Mouse (Mus musculus) thymus, postnatal 25 days (tissue): Measurements from ENCODE around the gene Prpf6.

Source experiments
- DNase-seq: peaks from one replicate; pipeline ENCODE4 v3.0.0; 2022

The Prpf6 gene

GRCm38 (mm10) chr2:181597378-181598061 is 5.9 kb downstream of the Prpf6 start:
- no peak for DNase-seq

GRCm38 (mm10) chr2:181598454-181599351 is 7.0 kb downstream of the Prpf6 start, which contains the start of gene Samd10:
Gene Samd10, minus strand, starts transcription at chr2:181599212.
- peak; percentile 71 for DNase-seq

DNA sequence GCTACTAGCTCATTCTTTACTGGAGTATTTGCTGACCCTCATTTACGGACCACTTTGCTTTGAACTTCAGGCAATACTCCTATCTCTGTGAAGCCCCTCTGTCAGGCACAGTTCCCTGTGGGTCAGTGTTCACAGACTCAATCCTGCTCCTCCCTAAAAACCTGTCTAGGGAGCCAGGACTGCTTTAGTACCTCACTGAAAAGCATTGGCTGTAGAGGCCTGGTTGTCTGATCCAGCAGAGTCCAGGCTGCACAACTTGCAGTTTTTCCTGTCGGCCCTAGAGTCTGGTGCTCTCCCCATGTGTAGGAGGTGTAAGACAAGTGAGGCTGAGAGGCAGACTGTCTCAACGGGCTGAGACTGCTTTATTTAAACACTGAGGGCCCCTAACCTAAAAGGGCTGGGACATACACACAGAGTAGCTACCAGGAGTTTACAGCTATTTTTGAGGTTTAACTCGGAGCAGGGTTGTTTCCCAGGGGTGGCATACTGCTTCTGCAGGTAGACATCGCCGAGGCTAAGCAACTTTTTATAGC is 8.6 kb downstream of the Prpf6 start:
- no peak for DNase-seq

- DNase-seq: peak; percentile 97
These were observed 9.4 kb downstream of the Prpf6 start for GRCm38 (mm10) chr2:181600828-181601750.

GRCm38 (mm10) chr2:181601751-181602145 is 10.1 kb downstream of the Prpf6 start:
- DNase-seq: no peak

DNA sequence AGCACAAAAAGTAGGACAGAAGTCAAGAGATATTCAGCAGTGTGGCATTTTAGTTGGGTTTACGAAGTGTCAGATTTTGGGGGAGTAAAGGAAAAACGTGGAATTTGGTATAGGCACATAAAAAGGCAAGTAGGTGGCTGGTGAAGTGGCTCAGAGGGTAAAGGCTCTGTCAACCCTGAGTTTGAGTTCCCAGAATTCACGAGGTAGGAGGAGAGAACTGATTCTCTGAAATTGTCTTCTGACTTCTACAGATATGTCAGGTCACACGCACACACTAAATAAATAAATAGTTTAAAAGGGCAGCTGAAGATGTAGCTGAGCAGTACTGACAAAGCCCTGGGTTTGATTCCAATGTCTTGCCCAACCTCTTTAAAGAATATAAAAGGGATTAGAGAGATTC is 10.7 kb downstream of the Prpf6 start:
- DNase-seq: no peak

GRCm38 (mm10) chr2:181618761-181619495 is 27.3 kb downstream of the Prpf6 start:
- DNase-seq: no peak

- peak; percentile 14 for DNase-seq
These were observed 31.7 kb downstream of the Prpf6 start for GRCm38 (mm10) chr2:181623401-181623800.

GRCm38 (mm10) chr2:181628471-181628870 is 36.8 kb downstream of the Prpf6 start:
- DNase-seq: no peak

GRCm38 (mm10) chr2:181632624-181633023 is 41.0 kb downstream of the Prpf6 start:
- DNase-seq: no peak

DNA sequence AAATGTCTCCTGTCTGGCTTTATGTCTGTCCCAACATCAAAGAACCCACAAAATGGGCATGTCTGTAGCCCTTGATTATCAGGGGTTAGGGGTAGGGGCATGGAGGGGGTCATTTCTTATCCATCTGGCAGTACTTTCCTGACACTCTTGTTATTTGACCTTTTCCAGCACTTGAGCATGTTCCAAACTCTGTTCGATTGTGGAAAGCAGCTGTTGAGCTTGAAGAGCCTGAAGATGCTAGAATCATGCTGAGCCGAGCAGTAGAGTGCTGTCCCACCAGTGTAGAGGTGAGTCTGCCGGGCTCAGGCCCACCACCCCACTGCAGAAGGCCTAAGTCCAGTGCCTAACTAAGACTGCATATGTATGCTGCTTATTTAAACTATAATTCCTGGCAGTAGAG is 44.2 kb downstream of the Prpf6 start:
- no peak for DNase-seq

GRCm38 (mm10) chr2:181644361-181644760 is 52.7 kb downstream of the Prpf6 start:
- peak; percentile 59 for DNase-seq

GRCm38 (mm10) chr2:181645666-181646065 is 54.0 kb downstream of the Prpf6 start:
- DNase-seq: no peak

GRCm38 (mm10) chr2:181646626-181647472 is 55.2 kb downstream of the Prpf6 start:
- no peak for DNase-seq

DNA sequence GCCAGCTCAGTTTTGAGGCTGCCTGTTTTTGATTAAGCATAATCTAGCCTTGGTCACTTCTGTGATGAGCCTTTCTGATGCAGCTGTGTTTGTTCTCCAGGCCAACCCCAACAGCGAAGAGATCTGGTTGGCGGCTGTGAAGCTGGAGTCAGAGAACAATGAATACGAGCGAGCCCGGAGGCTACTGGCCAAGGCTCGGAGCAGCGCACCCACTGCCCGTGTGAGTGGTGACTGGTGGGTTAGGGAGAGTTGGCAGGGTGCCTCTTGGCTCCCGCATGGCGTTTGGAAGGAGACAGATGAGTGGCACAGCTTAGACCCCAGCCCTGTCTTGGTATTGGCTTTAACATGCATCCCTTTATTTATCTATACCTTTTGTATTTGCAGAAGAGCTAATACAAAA is 57.3 kb downstream of the Prpf6 start:
- DNase-seq: no peak

GRCm38 (mm10) chr2:181653065-181653464 is 61.4 kb downstream of the Prpf6 start:
- DNase-seq: no peak

- no peak for DNase-seq
These were observed 61.9 kb downstream of the Prpf6 start for GRCm38 (mm10) chr2:181653523-181653922.

GRCm38 (mm10) chr2:181656734-181657133 is 65.1 kb downstream of the Prpf6 start, which contains the start of gene Gm29797:
Gene Gm29797, plus strand, starts transcription at chr2:181657034.
- no peak for DNase-seq

GRCm38 (mm10) chr2:181657441-181657840 is 65.8 kb downstream of the Prpf6 start:
- no peak for DNase-seq

GRCm38 (mm10) chr2:181658528-181658927 is 66.9 kb downstream of the Prpf6 start:
- DNase-seq: no peak
